Mouse (Mus musculus): Measurements from ENCODE around the gene Pgf.

- TF ChIP-seq CTCF (conservative IDR thresholded peaks at IDR 0.05; ENCODE audit: low read length) (no peak), NANOG (IDR thresholded peaks at IDR 0.05; ENCODE audit: borderline replicate concordance, low read length) (no peak)
Measured at GRCm38 (mm10) chr12:85182898-85183297, 5.3 kb upstream of the Pgf start.

Data from E14TG2a.4 (cell line).